Mouse (Mus musculus): Measurements from ENCODE around the gene AC140267.1. TPM values are rescaled to one million over a fixed set of nuclear protein-coding genes. Genes with fewer than 3 reads are reported as not detected.

Gene AC140267.1
- polyA plus RNA-seq (2014; fragmentation: Illumina TruSeq; extraction: RNeasy Lipid Tissue Mini Kit (QIAGEN cat#74804); ENCODE audit: low read depth, low replicate concordance), result not detected

GRCm38 (mm10) chr15:80235535-80235934 lies at the start of gene AC140267.1:
TSS of gene AC140267.1 (plus strand) at chr15:80235835.

DNA sequence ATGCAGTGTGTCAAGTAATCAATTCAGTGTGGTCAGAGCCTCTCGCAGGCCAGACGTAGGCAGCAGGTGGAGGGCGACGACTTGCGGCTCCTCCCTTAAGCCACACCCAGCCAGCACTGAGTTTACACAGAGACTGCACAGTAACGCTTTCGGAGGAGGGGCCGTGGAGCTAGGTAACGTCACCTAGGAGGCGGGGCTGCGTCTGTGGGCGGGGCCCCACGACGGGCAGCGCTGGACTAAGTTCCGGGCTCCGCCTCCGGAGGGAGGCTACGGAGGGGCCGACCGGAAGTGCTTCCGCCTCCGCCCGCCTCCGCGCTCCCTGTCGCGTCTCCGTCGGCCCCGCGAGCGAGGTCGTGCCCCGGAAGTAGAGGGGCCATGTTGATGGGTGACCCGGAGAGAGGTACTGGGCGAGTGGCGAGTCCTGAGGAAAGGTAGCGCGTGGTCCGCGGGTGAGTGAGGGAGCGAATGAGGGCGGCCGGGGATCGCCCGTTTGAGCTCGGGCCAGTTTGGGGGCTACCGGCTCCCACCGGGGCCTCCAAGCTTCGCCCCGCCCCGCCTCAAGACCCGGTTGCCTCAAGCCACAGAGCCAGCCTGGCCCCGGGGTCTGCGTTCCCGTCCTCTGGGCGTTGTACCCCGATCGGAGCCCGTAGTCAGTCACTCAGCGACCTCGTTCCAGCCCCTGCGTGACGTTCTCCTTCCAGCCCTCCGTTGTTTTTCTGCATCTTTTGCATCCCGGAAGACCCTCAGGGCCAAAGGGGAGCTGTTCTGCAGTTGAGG lies 1.7 kb upstream of the AC140267.1 start, which contains the start of gene Mief1:
Gene Mief1, plus strand, starts transcription at position 286 of the 777 bp plus-strand sequence.

DNA sequence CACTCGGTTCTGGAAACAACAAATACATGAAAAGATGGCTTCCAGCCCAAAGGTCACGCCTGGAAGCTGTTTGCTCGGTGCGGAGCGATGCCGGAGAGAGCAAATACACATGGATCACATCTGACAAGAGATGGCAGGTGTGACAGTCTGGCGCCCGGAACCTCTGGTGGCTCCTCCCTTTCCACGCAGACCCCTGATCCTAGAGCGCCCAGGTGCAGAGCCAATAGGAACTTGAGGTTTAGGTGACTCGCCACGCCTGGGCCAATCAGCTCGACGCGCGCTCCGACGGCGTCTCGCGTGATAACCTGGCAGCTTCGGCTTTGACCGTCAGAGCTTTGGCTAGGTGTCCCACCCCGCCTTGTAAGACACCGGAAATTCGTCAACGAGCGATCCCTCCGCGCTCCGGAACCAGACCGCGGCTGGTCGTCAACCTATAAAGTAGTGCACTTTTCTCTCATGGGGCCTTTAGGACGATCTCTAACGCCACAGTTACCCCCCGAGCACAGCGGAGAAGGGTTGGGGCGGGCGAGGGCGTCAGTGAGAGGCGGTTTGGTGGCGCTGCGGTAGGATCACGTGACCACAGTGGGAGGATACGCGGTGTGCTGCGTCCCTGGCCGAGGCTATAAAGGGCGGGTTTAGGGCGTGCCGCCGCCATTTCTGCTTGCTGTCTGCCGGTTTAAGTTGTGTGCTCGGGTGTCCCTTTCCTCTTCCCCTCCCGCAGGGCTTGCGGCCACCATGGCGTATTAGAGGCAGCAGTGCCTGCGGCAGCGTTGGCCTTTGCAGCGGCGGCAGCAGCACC lies 19.4 kb downstream of the AC140267.1 start, which contains the start of gene Atf4:
Gene Atf4, plus strand, starts transcription at position 338 of the 799 bp plus-strand sequence.

GRCm38 (mm10) chr15:80263610-80264575 lies 28.3 kb downstream of the AC140267.1 start, which contains the start of gene Rps19bp1:
TSS of gene Rps19bp1 (minus strand) at chr15:80264315.

Other genes with a start within 250 kb of the AC140267.1 start
- 18.1 TPM for gene Pdgfb, start 220.9 kb upstream of the AC140267.1 start, polyA plus RNA-seq (2014; fragmentation: Illumina TruSeq; extraction: RNeasy Lipid Tissue Mini Kit (QIAGEN cat#74804); ENCODE audit: low read depth, low replicate concordance)
- gene Syngr1, start 144.5 kb upstream of the AC140267.1 start, polyA plus RNA-seq (2014; fragmentation: Illumina TruSeq; extraction: RNeasy Lipid Tissue Mini Kit (QIAGEN cat#74804); ENCODE audit: low read depth, low replicate concordance), result 4.1 TPM
- 1,167 TPM for gene Rpl3, start 144.0 kb upstream of the AC140267.1 start, polyA plus RNA-seq (2014; fragmentation: Illumina TruSeq; extraction: RNeasy Lipid Tissue Mini Kit (QIAGEN cat#74804); ENCODE audit: low read depth, low replicate concordance)
- gene Tab1, start 102.7 kb upstream of the AC140267.1 start, polyA plus RNA-seq (2014; fragmentation: Illumina TruSeq; extraction: RNeasy Lipid Tissue Mini Kit (QIAGEN cat#74804); ENCODE audit: low read depth, low replicate concordance), result 11.9 TPM
- 8.3 TPM for gene Mgat3, start 62.1 kb upstream of the AC140267.1 start, polyA plus RNA-seq (2014; fragmentation: Illumina TruSeq; extraction: RNeasy Lipid Tissue Mini Kit (QIAGEN cat#74804); ENCODE audit: low read depth, low replicate concordance)
- 12.3 TPM for gene Mief1, start 1.8 kb upstream of the AC140267.1 start, polyA plus RNA-seq (2014; fragmentation: Illumina TruSeq; extraction: RNeasy Lipid Tissue Mini Kit (QIAGEN cat#74804); ENCODE audit: low read depth, low replicate concordance)
- 152 TPM for gene Atf4, start 19.3 kb downstream of the AC140267.1 start, polyA plus RNA-seq (2014; fragmentation: Illumina TruSeq; extraction: RNeasy Lipid Tissue Mini Kit (QIAGEN cat#74804); ENCODE audit: low read depth, low replicate concordance)
- 31.2 TPM for gene Rps19bp1, start 28.5 kb downstream of the AC140267.1 start, polyA plus RNA-seq (2014; fragmentation: Illumina TruSeq; extraction: RNeasy Lipid Tissue Mini Kit (QIAGEN cat#74804); ENCODE audit: low read depth, low replicate concordance)
- 0.66 TPM for gene Cacna1i, start 51.4 kb downstream of the AC140267.1 start, polyA plus RNA-seq (2014; fragmentation: Illumina TruSeq; extraction: RNeasy Lipid Tissue Mini Kit (QIAGEN cat#74804); ENCODE audit: low read depth, low replicate concordance)

All from adipose tissue, adult 10 weeks (tissue).